Mouse (Mus musculus): ENCODE measurements around the gene Naa25. TPM values are rescaled to one million over a fixed set of nuclear protein-coding genes. Genes with fewer than 3 reads are reported as not detected.

Gene Naa25
- polyA plus RNA-seq, 1 experiment from 2014 or later, result 48.0 TPM

DNA sequence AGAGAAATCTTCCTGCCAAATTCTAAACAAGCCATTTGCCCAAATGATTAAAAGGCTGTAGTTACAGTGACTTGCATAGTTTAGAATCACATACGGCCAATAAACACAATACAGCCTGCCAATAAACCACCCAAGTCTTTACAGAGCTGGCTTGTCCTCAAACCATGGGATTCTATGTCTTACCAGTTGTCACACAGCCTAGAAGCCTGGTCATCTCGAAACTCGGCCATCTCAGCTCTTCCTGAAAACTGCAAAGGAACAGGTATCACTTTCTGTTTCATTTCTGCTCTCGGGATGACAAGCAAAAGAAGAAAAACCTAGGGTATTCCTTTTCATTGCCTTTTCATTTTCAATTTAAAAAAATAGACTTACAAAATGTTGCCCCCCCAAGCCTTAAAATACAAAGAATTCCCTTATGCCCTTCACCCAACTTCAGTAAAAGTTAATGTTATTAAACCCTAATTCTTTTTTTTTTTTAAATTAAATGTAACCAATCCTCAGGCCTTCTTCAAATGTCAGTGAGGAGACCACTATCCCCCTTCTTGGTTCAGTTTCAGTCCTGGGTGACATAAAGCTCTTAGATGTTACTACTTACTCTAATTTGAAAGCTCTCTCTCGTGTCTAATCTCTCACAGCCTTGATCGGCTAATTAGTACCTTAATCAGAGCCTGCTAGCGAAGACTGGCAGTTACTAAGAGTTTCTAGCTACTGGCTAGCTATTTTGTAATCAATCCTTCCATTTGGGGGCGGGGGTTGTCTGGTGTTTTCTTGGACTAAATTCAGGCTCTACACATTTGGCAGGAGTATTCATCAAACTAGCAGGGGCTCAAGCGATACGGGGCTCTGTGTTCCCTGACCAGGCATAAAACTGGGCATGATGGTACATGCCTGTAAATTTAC lies 13.6 kb upstream of the Naa25 start:
- no peaks in the 10 kb centered on the region for H3K27me3 ChIP-seq (replicated peaks)
- peak overlapping the region; percentile 61 for H3K4me3 ChIP-seq (replicated peaks)
- ATAC-seq, result no peak
- WGBS, result 45% methylated on average over 10 of the region's 10 CpGs
- peak overlapping the region; percentile 66 for H3K9ac ChIP-seq
- peaks cover 21% of the 10 kb centered on the region for H3K36me3 ChIP-seq
- H3K9me3 ChIP-seq, result no peaks in the 10 kb centered on the region
- peak overlapping the region; percentile 82 for H3K4me2 ChIP-seq (replicated peaks)
- H3K27ac ChIP-seq, result peak overlapping the region; percentile 80
- H3K4me1 ChIP-seq (replicated peaks), result peaks cover 14% of the 10 kb centered on the region; the same call in 1 of the 2 replicates

DNA sequence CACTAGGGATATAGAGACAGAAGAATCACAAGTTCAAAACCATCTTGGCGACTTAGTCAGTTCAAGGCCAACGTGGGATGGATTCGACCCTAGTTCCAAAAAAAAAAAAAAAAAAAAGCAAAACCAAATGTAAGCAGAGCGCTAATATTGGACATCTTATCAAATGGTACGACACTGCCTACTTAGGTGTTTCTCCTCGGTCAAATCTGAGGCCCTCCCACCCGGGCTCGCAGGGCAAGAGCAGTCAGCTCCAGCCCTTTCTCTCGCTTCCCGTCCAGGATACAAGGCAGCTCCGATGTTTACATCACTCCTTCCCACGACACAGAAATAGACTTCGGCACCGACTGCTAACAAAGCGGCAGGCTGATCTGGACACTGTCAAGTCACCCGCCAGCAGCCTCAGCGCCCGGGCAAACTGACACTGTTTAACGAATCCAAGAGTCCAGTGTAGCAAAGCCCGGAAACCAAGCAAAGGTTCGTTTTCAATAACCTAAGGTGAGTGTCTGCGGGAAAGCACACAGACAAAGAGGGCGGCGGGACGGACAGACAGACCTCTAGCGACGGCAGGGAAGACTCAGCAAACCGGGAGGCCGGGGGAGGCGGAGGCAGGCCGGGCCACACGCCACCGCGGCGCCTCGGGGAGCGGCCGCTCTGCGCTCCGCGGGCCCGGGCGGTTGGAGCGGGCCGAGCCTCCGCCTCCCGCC lies 12.8 kb upstream of the Naa25 start:
- H3K4me2 ChIP-seq (replicated peaks), result peak overlapping the region; percentile 82
- peak overlapping the region; percentile 80 for H3K27ac ChIP-seq
- peak overlapping the region; percentile 66 for H3K9ac ChIP-seq
- 1% methylated on average over 36 of the region's 47 CpGs for WGBS
- peaks cover 16% of the 10 kb centered on the region for H3K36me3 ChIP-seq
- H3K27me3 ChIP-seq (replicated peaks), result no peaks in the 10 kb centered on the region
- H3K4me1 ChIP-seq (replicated peaks), result peaks cover 14% of the 10 kb centered on the region; the same call in 1 of the 2 replicates
- ATAC-seq, result peak; percentile 87
- peak overlapping the region; percentile 61 for H3K4me3 ChIP-seq (replicated peaks)
- no peaks in the 10 kb centered on the region for H3K9me3 ChIP-seq

DNA sequence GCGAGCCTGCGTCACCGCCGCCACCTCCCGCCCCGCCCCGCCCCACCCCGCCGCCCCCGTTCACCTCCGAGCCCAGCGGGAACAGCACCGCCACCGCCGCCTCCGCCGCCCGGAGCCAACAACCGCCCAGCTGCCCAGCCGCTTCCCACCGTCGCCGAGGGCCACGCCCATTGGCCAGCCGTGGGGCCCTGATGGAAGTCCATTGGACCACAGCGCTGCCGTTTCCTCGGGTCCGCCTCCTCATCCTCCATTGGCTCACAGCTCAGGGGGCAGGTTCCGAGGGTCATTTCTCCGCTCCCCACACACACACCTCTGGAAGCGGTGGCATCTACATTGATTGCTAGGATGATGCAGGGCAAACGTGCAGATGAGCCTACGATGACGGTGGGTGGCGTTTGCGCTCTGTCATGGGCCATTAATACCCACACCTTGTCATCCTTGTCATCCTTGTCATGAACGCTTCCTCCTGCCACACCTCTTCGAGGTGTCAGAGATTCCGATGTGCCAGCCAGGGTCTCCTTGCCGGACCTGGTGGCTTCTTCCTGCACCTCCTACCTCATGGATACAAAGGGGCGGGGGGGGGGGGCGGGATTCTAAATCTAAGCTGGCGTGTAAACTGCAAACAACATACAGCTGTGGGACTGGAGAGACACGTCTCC lies 12.1 kb upstream of the Naa25 start, which contains the start of gene Trafd1:
Trafd1 (minus strand) TSS at position 172 of the 659 bp plus-strand sequence.
- WGBS, result under 1% methylated on average over 31 of the region's 45 CpGs
- Histone ChIP-seq H3K27me3 (replicated peaks) (no peaks in the 10 kb centered on the region), H3K4me2 (replicated peaks) (peak within 1 kb of the TSS; percentile 82), H3K4me1 (replicated peaks) (peaks cover 14% of the 10 kb centered on the region; the same call in 1 of the 2 replicates), H3K27ac (peak within 1 kb of the TSS; percentile 80), H3K36me3 (peaks cover 13% of the 10 kb centered on the region), H3K4me3 (replicated peaks) (peak within 1 kb of the TSS; percentile 61), H3K9ac (peak within 1 kb of the TSS; percentile 66), H3K9me3 (no peaks in the 10 kb centered on the region)
- ATAC-seq, result peak; percentile 97

DNA sequence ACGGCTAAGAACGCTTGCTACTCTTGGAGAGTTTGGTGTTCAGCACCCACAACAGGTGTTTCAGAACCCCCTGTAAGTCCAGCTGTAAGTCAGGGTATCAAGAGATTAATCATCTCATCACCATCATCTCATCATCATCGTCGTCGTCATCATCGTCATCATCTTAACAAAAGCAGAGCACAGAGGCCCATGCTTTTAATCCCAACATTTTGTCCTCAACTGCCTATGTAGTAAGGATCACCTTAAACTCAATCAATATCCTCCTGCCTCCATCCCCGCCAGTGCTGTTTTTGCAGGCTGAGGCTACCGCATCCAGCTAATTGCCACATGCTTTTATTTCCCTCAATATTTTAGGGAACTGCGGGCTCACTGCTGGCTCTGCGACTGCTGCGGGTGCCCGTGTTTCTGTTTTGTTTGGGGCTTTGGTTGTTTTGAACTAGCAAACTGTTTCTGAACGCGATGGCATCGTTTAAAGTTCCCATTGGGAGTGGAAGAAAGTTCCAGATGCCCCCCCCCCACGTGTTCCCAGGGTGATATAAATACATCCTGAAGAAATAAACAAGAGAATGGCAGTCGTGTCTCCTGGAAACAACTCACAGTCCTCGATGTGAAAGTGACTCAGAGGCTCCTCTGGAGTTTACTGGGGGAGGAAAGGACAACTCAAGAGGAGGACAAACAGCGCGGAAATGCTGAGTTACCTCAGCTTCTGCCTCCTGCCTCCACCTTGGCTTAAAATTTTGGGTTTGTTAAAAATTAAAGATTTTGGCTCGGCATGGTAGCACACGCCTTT lies 11.4 kb upstream of the Naa25 start:
- 31% methylated on average over 22 of the region's 22 CpGs for WGBS
- H3K27me3 ChIP-seq (replicated peaks), result no peaks in the 10 kb centered on the region
- ATAC-seq, result no peak
- H3K27ac ChIP-seq, result no peak overlapping the region
- H3K36me3 ChIP-seq, result peaks cover 6% of the 10 kb centered on the region
- peak overlapping the region; percentile 61 for H3K4me3 ChIP-seq (replicated peaks)
- peak overlapping the region; percentile 82 for H3K4me2 ChIP-seq (replicated peaks)
- H3K9ac ChIP-seq, result no peak overlapping the region
- H3K9me3 ChIP-seq, result no peaks in the 10 kb centered on the region
- H3K4me1 ChIP-seq (replicated peaks), result peaks cover 14% of the 10 kb centered on the region; the same call in 1 of the 2 replicates

DNA sequence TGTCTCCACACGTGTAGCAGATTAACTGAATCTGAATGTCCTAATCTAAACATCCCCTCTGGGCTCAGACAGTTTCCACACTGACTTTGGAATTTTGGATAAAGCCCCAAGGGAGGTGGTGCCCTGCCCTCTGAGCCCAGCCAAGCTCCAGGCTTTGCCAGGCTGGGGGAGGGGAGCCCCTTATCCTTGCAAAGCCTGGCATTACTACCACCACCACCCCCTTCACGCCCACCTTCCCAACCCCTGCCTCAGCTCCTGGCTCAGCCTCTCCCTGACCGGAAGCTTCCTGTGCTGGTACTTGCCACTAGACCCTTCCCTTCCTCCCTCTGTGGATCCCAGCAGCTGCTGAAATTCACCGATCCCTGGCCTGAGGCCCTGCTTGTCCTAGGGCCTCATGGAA lies 10.6 kb upstream of the Naa25 start:
- 43% methylated on average over 4 of the region's 4 CpGs for WGBS
- Histone ChIP-seq H3K4me2 (replicated peaks) (no peak overlapping the region), H3K9ac (no peak overlapping the region)

DNA sequence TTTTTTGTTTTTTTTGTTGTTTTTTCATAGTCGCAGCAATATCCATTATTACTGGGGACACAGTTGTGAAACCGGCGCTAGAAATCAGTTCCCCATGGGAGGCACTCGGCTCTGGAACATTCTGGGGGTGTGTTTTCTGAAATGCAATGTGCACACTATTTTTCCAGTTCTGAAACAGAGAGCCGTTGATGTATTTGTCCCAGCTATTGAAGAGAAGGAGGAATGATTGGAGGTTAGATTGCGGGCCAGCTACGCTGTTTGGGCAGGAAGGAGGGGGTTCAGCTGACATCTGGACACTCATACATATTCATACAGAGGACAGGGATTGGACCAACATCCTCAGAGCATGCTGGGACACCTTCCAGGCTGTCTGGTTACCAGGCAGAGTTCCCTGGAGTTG lies 8.6 kb upstream of the Naa25 start:
- ATAC-seq, result no peak
- H3K9me3 ChIP-seq, result no peaks in the 10 kb centered on the region
- no peaks in the 10 kb centered on the region for H3K27me3 ChIP-seq (replicated peaks)
- WGBS, result 69% methylated on average over 7 of the region's 7 CpGs
- H3K9ac ChIP-seq, result no peak overlapping the region
- H3K4me3 ChIP-seq (replicated peaks), result no peak overlapping the region
- no peak overlapping the region for H3K27ac ChIP-seq
- peaks cover 10% of the 10 kb centered on the region; the same call in 1 of the 2 replicates for H3K4me1 ChIP-seq (replicated peaks)
- no peak overlapping the region for H3K4me2 ChIP-seq (replicated peaks)
- H3K36me3 ChIP-seq, result no peaks in the 10 kb centered on the region

More for the DNA sequence above, 10.6 kb upstream of the Naa25 start:
- ATAC-seq, result no peak
- Histone ChIP-seq H3K27me3 (replicated peaks) (no peaks in the 10 kb centered on the region), H3K36me3 (no peaks in the 10 kb centered on the region), H3K9me3 (no peaks in the 10 kb centered on the region), H3K4me1 (replicated peaks) (peaks cover 14% of the 10 kb centered on the region; the same call in 1 of the 2 replicates), H3K4me3 (replicated peaks) (no peak overlapping the region), H3K27ac (no peak overlapping the region)

DNA sequence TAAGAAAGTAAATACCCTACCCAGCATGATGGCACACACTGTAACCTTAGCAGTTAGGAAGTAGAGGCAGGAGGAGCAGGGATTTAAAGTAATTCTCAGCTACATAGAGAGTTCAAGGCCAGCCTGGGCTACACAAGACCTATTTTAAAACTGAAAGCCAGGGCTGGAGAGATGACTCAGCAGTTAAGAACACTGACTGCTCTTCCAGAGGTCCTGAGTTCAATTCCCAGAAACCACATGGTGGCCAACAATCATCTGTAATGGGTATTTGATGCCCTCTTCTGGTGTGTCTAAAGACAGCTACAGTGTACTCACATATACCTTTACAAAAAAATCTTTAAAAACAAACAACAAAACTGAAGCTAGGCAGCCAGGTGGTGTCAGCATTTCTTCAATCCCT lies 8.0 kb upstream of the Naa25 start:
- H3K27me3 ChIP-seq (replicated peaks), result no peaks in the 10 kb centered on the region
- H3K9me3 ChIP-seq, result no peaks in the 10 kb centered on the region
- no peak for ATAC-seq
- H3K4me2 ChIP-seq (replicated peaks), result no peak overlapping the region
- no peak overlapping the region for H3K4me3 ChIP-seq (replicated peaks)
- H3K36me3 ChIP-seq, result no peaks in the 10 kb centered on the region
- no peak overlapping the region for H3K27ac ChIP-seq
- no peak overlapping the region for H3K9ac ChIP-seq
- H3K4me1 ChIP-seq (replicated peaks), result peaks cover 7% of the 10 kb centered on the region; the same call in 1 of the 2 replicates

DNA sequence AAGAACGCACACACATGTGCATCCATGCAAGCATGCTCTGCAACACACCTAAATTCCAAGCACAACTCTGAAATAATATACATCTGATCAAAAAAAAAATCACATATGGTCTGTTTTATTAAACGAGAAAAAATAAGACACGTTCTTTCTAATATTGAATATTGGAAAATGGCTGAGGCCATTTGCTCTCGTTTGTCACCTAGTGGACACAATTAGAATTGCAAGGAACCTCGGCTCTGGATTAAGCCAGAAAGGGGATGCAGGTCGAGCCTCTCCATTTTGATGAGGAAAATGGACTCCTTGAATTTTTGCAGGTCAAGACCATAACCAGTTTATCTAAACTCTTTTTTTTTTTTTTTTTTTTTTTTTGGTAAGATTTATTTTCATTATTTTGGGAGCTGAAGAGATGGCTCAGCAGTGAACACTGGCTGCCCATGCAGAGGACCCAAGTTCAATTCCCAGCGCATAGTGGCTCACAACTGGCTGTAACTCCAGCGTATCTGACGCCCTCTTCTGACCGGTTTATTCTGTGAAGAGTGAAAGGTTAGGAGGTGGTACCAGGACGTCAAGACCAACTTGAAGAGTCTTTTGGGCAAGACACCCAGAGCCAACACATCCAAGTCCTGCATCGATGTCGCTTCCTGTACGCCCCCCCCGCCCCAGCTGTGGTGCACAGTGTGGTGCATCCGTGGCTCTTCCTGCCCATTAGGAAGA lies 4.9 kb upstream of the Naa25 start:
- no peak for ATAC-seq
- H3K4me3 ChIP-seq (replicated peaks), result no peak overlapping the region
- no peak overlapping the region for H3K9ac ChIP-seq
- WGBS, result 56% methylated on average over 16 of the region's 16 CpGs
- no peaks in the 10 kb centered on the region for H3K36me3 ChIP-seq
- H3K27ac ChIP-seq, result no peak overlapping the region
- H3K4me1 ChIP-seq (replicated peaks), result no peaks in the 10 kb centered on the region
- H3K27me3 ChIP-seq (replicated peaks), result no peaks in the 10 kb centered on the region
- H3K4me2 ChIP-seq (replicated peaks), result no peak overlapping the region
- H3K9me3 ChIP-seq, result no peaks in the 10 kb centered on the region

DNA sequence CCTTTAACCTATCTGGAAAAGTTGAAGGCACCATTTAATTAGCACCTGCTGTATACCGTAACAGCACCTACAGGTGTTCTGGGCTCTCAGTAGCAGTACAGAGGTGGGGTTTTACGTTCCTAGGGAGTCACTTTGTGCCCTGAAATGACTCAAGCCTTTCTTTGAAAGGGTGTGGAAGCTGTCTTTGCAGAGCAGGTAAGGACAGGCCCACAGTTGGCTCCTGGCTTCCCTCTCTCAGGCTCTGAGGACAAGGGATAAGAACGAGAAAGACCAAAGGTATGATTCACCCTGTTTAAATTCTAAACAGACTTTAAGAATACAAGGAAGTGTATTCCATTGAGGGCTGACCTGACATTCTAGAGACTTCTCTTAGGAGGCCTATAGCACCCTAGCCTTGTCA lies 4.3 kb upstream of the Naa25 start:
- Histone ChIP-seq H3K4me1 (replicated peaks) (no peaks in the 10 kb centered on the region), H3K27ac (no peak overlapping the region), H3K27me3 (replicated peaks) (no peaks in the 10 kb centered on the region), H3K4me2 (replicated peaks) (no peak overlapping the region), H3K4me3 (replicated peaks) (no peak overlapping the region), H3K36me3 (no peaks in the 10 kb centered on the region), H3K9ac (no peak overlapping the region), H3K9me3 (no peaks in the 10 kb centered on the region)
- no peak for ATAC-seq
- WGBS, result 76% methylated on average over 3 of the region's 3 CpGs

DNA sequence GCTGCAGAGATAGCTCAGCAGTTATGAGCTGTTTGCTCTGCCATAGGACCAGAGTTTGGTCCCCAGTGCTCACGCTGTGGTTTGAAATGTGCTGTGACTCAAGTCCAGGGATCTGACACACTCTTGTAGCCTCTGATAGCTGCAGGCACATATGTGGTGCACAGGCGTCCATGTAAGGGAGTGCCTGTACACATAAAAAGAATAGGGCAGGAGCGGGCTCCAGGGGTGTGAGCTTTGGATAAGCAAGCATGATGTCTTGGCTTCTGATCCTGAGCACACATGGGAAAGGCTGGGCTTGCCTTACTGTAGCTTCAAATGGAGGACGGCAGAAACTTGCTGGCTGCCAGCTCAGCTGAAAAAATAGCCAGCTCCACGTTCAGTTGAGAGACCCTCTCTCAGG lies 2.1 kb upstream of the Naa25 start:
- Histone ChIP-seq H3K4me2 (replicated peaks) (no peak overlapping the region), H3K4me3 (replicated peaks) (no peak overlapping the region), H3K9me3 (no peaks in the 10 kb centered on the region), H3K4me1 (replicated peaks) (peaks cover 15% of the 10 kb centered on the region), H3K9ac (no peak overlapping the region), H3K27ac (no peak overlapping the region), H3K27me3 (replicated peaks) (no peaks in the 10 kb centered on the region), H3K36me3 (no peaks in the 10 kb centered on the region)
- 75% methylated on average over 5 of the region's 5 CpGs for WGBS
- no peak for ATAC-seq
